Mouse (Mus musculus) right cerebral cortex, postnatal 4 days (tissue): Measurements from ENCODE around the gene Chek1.

Source experiments
- DNase-seq: peaks from one replicate; pipeline ENCODE4 v3.0.0-alpha.2; 2022

Gene Chek1

GRCm38 (mm10) chr9:36727034-36727755, at the start of gene Chek1:
TSS of gene Chek1 (minus strand) at chr9:36727065.
- no peak for DNase-seq

- DNase-seq = no peak
Observed at GRCm38 (mm10) chr9:36769048-36769413, 42.2 kb upstream of the Chek1 start.

DNA sequence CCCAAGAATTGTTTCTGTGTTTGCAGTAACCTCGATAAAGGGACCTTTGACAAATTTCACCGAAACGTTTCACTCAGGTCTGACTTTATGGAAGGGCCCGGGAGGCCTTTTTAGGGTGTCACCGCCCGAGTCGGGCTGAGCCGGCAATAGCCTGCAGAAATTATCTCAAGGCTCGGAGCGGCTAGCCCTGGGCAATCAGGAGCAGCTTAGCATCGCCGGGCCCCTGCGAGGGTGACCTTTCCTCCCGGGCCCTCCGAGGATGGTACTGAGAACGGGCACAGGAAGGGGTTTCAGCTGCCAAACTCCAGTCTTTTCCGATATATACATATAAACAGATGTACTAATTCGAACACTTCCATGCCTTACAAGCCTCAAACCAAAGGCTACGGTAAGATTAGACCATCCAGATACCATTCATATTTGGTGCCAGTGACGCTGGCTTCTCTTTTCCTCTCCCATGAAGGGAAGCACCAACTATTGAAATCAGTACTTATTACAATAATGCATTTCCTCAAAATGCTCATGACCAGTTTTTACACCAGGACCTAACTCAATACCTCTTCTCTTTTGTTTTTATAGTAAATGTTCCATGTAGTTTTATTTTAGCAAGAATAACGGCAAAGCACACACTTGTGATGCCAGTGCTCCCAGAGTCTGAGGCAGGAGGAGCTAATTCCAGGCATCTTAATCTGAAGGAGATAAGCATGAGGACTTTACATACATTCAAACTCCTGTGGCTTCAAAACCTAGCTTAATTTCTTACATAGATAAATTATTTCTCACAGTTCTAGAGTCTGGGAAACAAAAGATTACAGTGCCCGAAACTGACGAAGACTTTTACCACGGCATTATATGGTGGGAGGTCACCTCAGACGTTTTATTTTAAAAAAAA, 41.5 kb upstream of the Chek1 start:
- DNase-seq = peak; percentile 42

- DNase-seq = peak; percentile 99
Observed at GRCm38 (mm10) chr9:36767203-36768143, 40.6 kb upstream of the Chek1 start, which contains the start of gene Stt3a. TSS of gene Stt3a (minus strand) at chr9:36767679.

DNA sequence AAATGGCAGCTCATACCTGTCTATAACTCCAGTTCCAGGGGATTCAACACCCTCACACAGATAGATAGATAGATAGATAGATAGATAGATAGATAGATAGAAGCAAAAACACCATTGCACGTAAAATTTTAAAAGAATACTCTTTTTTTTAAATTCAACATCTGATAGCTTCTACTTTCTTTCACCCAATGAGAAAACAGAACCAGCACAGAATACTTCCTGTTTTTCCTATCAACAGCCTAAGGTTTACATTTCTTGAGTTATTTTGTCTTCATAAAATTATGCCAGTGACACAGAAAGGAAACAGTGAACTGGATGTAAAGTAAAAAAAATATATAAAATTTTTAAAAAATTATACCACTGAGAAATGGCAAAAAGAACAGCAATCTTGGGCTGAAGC, 37.5 kb upstream of the Chek1 start:
- DNase-seq = no peak

GRCm38 (mm10) chr9:36726131-36727033, 483 bp downstream of the Chek1 start:
- peak; percentile 91 for DNase-seq

DNA sequence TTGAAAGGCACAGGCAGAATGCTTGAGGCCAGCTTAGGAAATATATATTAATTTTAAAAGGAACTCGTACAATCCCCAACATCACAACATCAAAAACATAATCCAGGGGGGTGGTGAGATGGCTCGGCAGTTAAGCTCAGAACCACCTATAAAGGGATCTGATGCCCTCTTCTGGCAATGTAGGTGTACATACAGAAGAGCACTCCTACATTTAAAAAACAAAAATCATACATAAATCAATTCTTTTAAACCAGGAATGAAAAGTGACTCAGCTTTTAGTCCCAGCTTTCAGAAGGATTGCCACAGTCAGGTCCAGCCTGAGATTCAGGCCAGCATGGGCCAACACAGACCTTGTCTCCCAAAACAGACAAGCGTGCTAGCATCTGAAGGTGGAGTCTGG, 10.2 kb downstream of the Chek1 start:
- no peak for DNase-seq

DNA sequence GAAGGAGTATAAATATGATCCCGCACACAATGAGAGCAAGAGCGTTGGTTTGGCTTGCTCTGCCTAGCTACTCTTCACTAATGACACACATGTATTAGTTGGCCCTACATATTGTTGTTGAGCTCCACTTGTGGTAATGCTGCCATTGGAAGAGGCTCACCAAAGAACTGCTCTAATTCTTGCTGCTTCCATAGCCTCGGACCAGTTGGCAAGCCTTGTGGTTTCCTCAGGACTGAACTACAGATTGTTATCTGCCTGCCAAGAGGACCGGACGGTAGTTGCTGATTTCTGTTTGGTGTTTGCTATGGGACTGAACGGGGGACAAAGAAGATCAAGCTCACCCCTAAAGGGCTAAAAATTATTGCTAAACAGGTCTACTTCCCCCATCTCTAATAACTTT, 19.6 kb downstream of the Chek1 start:
- no peak for DNase-seq

GRCm38 (mm10) chr9:36705923-36706322, 20.9 kb downstream of the Chek1 start:
- DNase-seq = no peak

- DNase-seq = no peak
Observed at GRCm38 (mm10) chr9:36694276-36694675, 32.6 kb downstream of the Chek1 start.

DNA sequence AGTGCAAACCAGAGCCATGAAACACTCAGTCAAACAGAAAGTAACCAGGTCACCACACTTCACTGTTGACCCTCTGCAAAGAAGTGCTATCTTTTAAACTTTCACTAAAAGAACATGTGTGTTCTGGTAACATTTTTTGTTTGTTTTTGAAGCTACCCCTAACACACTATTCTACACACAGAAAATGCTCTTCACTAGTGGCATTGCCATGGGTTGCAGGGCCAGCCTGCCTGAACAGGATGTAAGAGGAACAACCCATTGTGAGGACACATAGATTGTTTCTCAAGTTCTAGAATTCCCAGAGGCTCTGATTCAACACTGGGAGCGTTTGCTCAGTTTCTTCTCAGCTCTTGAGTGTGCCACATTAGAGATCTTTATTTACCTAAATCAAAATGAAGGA, 33.9 kb downstream of the Chek1 start, which contains the start of gene Acrv1:
TSS of gene Acrv1 (plus strand) at position 301 of the 400 bp plus-strand sequence.
- no peak for DNase-seq

GRCm38 (mm10) chr9:36687329-36687728, 39.5 kb downstream of the Chek1 start:
- DNase-seq = no peak

DNA sequence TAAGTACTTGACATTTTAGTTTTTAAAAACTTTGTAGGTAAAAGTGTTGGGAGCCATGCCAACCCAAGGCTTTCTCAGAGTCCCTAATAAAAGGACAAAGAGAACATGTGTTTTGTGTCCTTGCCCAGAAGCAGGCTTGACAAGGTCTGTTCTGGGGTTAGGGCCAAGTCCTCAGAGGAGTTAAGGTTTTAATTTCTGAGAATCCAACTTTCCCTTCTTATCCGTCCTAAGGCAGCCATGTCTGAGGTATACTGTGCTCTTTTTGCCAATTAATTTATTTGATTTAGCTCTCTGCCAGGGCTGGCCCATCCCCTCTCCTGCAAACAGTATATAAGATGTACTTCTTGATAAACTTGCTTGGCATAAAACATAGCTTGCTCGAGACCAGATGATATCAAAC, 45.4 kb downstream of the Chek1 start:
- DNase-seq = no peak
